Mouse (Mus musculus): Measurements from ENCODE around the gene BC030500. TPM values are rescaled to one million over a fixed set of nuclear protein-coding genes. Genes with fewer than 3 reads are reported as not detected.

Gene BC030500
- polyA plus RNA-seq, 1 experiment = not detected

GRCm38 (mm10) chr8:58943773-58944172 is 32.2 kb downstream of the BC030500 start:
- TF ChIP-seq POLR2A (IDR thresholded peaks at IDR 0.05; ENCODE audit: borderline replicate concordance, low read depth, low read length) (no peak), CTCF (IDR thresholded peaks at IDR 0.05; ENCODE audit: low read depth, low read length) (no peak)

GRCm38 (mm10) chr8:58957195-58957739 is 45.7 kb downstream of the BC030500 start:
- Histone ChIP-seq H3K4me3 (ENCODE audit: insufficient read depth, low read length) (no peak overlapping the region), H3K27ac (ENCODE audit: insufficient read depth, low read depth, low read length) (no peak overlapping the region), H3K4me1 (ENCODE audit: control insufficient read depth, insufficient read depth, low read length) (no peaks in the 10 kb centered on the region)
- TF ChIP-seq POLR2A (IDR thresholded peaks at IDR 0.05; ENCODE audit: borderline replicate concordance, low read depth, low read length) = no peak

More at GRCm38 (mm10) chr8:58943773-58944172, 32.2 kb downstream of the BC030500 start:
- H3K4me1 ChIP-seq (ENCODE audit: control insufficient read depth, insufficient read depth, low read length) = no peaks in the 10 kb centered on the region
- no peak overlapping the region for H3K27ac ChIP-seq (ENCODE audit: insufficient read depth, low read depth, low read length)
- no peak overlapping the region for H3K4me3 ChIP-seq (ENCODE audit: insufficient read depth, low read length)

Other genes with a start within 250 kb of the BC030500 start
- gene Galntl6, start 885 bp downstream of the BC030500 start, polyA plus RNA-seq (2012; ENCODE audit: insufficient read depth, insufficient read length, missing spikeins) = 0.48 TPM in 1 of 2 replicates, not detected in the other

All from bone marrow macrophage, adult 2 months (primary cell).